Mouse (Mus musculus) spleen, adult 2 months (tissue): Measurements from ENCODE around the gene Tmem141.

ENCODE experiments used
- CTCF ChIP-seq: fragments of 200-500 bp; IDR thresholded peaks from 2 replicates; pipeline ENCODE4 v1.5.1; 2011; ENCODE audit warnings: mild to moderate bottlenecking, inconsistent platforms; ENCODE audit not compliant: insufficient read depth, insufficient read length, insufficient replicate concordance; ENCODE audit errors: extremely low read depth
- POLR2A ChIP-seq: fragments of 200-500 bp; IDR thresholded peaks from 2 replicates; pipeline ENCODE4 v1.6.1; 2011; ENCODE audit warnings: low read depth, low read length, inconsistent platforms

DNA sequence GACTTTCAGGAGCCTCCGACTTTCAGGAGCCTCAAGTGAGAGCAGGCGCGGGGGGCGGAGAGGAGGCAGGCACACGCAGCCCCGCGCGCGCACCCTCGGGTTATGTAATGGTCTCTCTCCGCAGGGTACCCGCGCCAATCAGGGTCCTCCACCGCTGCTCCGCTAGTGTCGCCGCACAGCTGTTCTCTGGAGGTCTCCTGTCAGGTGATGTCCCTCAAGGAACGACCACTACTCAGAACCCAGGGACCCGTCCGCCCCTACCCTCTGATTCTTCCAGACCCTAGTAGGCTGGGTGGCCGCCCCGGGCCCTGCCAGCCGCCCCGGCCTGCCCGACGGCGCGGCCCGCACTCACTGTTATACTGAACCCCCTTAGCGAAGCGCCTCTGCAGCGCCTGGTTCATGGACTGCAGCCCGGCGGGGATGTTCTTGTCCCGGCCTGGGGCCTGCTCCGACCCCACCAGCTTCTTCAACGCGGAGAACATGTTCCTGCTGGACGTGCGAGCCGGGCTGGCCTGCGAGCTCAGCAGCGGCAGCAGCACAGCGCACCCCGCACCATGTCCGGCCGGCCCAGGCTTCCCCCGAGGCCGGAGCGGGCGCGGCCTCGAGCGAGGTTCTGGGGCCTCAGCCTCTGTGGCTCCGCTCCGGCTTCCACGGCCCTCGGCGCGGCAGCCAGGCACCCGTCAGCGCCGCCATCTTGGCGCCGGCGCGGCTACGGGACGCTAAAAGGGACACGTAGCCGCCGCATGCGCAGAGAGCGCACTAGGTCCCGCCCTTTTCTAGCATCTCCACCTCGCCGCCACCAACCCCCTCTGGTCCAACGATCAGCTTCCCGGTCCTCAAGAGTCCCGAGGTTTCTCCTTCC, 13.8 kb downstream of the Tmem141 start, which contains the start of gene Rabl6:
- TF ChIP-seq CTCF (no peak), POLR2A (peak; percentile 84)
